Mouse (Mus musculus): ENCODE data around the gene Hist1h4c. TPM values are rescaled to one million over a fixed set of nuclear protein-coding genes. Genes with fewer than 3 reads are reported as not detected.
"Not testable (repeated sequence)": the region's sequence is repeated elsewhere in the genome, so short reads cannot be mapped to it uniquely, and the experiment has no call there.

The Hist1h4c gene
- polyA plus RNA-seq, 1 experiment from 2014 or later = 4.2 TPM

DNA sequence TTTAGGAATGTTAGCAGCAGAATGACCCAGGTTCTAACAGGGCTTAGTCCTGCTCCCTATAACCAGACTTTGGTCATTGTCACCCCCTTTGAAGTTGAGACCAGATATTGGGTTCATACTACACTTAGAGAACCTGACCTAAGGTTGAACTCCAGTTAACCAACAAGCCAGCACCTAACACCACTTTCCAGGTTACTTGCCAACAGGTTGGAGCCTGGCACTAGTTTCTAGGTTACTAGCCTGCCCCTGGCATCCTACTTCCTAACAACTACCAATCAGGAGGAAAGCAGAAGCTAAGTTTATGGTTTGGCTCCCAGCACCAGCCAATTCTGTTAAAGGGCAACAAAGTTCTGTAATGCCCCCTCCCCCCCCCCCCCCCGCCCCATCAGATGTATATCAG lies 27.0 kb upstream of the Hist1h4c start:
- Histone ChIP-seq H3K4me1 (no peaks in the 10 kb centered on the region), H3K36me3 (no peaks in the 10 kb centered on the region), H3K27ac (replicated peaks) (no peak overlapping the region), H3K9ac (no peak overlapping the region), H3K27me3 (no peaks in the 10 kb centered on the region), H3K4me3 (replicated peaks) (no peak overlapping the region), H3K9me3 (replicated peaks) (no peaks in the 10 kb centered on the region), H3K4me2 (replicated peaks) (no peak overlapping the region)
- WGBS = no CpG with 5 or more reads among the region's 1 CpGs
- ATAC-seq (ENCODE audit: insufficient number of reproducible peaks, low FRiP score, low TSS enrichment, low read depth) = no peak

DNA sequence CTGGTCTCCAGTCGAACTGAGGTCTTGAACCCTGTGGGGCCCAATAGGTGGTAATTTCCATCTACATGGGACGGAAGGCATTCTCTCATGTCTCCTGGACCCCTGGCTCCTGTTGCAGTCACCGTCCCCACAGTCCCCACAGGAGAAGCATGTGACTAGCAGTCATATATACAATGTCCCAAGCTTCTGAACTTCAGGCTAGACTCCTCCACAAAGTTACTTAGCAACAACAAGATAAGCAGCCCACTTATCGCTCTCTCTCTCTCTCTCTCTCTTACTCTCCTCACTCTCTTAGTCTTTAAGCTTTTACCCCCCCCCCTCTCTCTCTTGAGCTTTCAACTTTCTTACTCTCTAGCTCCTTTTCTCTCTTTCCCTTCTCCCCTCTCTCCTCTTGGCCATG lies 26.0 kb upstream of the Hist1h4c start:
- no peak overlapping the region for H3K9ac ChIP-seq
- H3K36me3 ChIP-seq = no peaks in the 10 kb centered on the region
- WGBS = 92% methylated on average over 4 of the region's 4 CpGs
- H3K4me3 ChIP-seq (replicated peaks) = no peak overlapping the region
- no peak for ATAC-seq (ENCODE audit: insufficient number of reproducible peaks, low FRiP score, low TSS enrichment, low read depth)
- H3K27me3 ChIP-seq = no peaks in the 10 kb centered on the region
- H3K4me2 ChIP-seq (replicated peaks) = no peak overlapping the region
- no peaks in the 10 kb centered on the region for H3K4me1 ChIP-seq
- H3K27ac ChIP-seq (replicated peaks) = no peak overlapping the region
- H3K9me3 ChIP-seq (replicated peaks) = no peaks in the 10 kb centered on the region

- WGBS = 8% methylated on average over 2 of the region's 2 CpGs
- H3K27me3 ChIP-seq; H3K9ac ChIP-seq; H3K36me3 ChIP-seq; ATAC-seq (ENCODE audit: insufficient number of reproducible peaks, low FRiP score, low TSS enrichment, low read depth); H3K4me1 ChIP-seq; H3K27ac ChIP-seq (replicated peaks); H3K4me3 ChIP-seq (replicated peaks); H3K9me3 ChIP-seq (replicated peaks); H3K4me2 ChIP-seq (replicated peaks): not testable (repeated sequence)
These were observed 19.5 kb upstream of the Hist1h4c start for GRCm38 (mm10) chr13:23717593-23718245.

GRCm38 (mm10) chr13:23717176-23717575 lies 18.9 kb upstream of the Hist1h4c start:
- no peak for ATAC-seq (ENCODE audit: insufficient number of reproducible peaks, low FRiP score, low TSS enrichment, low read depth)
- WGBS = 56% methylated on average over 11 of the region's 11 CpGs
- Histone ChIP-seq H3K9ac (no peak overlapping the region), H3K4me1 (no peaks in the 10 kb centered on the region), H3K36me3 (no peaks in the 10 kb centered on the region), H3K9me3 (replicated peaks) (no peaks in the 10 kb centered on the region), H3K27me3 (no peaks in the 10 kb centered on the region), H3K4me3 (replicated peaks) (no peak overlapping the region), H3K27ac (replicated peaks) (no peak overlapping the region), H3K4me2 (replicated peaks) (no peak overlapping the region)

DNA sequence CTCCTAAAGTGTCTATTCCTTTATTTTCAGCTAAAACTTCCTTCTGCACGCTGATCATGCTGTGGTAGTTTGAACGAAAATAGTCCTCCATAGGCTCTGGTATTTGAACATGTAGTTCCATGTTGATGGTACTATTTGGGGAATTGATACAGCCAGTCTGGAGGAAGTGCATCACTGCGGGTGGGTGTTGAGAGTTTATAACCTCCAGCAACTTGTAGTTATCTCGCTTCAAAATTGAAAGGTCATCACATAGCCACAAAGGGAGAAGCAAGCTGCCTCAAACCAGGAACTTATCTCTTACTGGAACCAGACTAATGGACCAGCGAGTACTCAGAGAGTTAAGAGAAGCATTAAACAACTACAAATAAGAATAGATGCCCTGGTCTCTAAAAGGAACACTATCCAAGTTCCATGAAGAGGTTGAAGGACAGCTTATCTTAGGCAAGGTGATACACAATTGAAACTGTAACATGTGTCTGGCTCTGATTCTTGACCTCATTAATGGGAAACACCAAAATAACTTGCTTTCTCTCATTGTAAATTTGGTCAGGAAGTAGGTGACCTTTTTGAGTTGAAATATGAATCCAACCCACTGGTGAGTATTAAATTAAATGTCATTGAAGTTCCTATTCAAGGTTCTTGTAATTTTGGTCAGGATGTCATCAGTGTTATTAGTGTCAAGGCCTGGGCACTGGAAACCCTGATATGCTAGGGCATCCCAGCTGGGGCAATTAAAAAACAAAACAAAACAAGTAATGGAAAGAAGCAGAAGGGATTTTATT lies 18.2 kb upstream of the Hist1h4c start:
- ATAC-seq (ENCODE audit: insufficient number of reproducible peaks, low FRiP score, low TSS enrichment, low read depth) = no peak
- no peak overlapping the region for H3K4me3 ChIP-seq (replicated peaks)
- 85% methylated on average over 5 of the region's 5 CpGs for WGBS
- no peaks in the 10 kb centered on the region for H3K4me1 ChIP-seq
- H3K9me3 ChIP-seq (replicated peaks) = no peaks in the 10 kb centered on the region
- no peak overlapping the region for H3K9ac ChIP-seq
- H3K4me2 ChIP-seq (replicated peaks) = no peak overlapping the region
- H3K27me3 ChIP-seq = no peaks in the 10 kb centered on the region
- no peaks in the 10 kb centered on the region for H3K36me3 ChIP-seq
- H3K27ac ChIP-seq (replicated peaks) = no peak overlapping the region

- H3K27me3 ChIP-seq = no peaks in the 10 kb centered on the region
- peak within 1 kb of the TSS; percentile 47 for H3K4me3 ChIP-seq (replicated peaks)
- H3K4me1 ChIP-seq = peaks cover 11% of the 10 kb centered on the region; the same call in 1 of the 2 replicates
- peak within 1 kb of the TSS; percentile 33 for H3K9ac ChIP-seq
- peak within 1 kb of the TSS; percentile 76 for H3K4me2 ChIP-seq (replicated peaks)
- no peak within 1 kb of the TSS for H3K27ac ChIP-seq (replicated peaks)
- no peak for ATAC-seq (ENCODE audit: insufficient number of reproducible peaks, low FRiP score, low TSS enrichment, low read depth)
- H3K9me3 ChIP-seq (replicated peaks) = no peaks in the 10 kb centered on the region
- H3K36me3 ChIP-seq = no peaks in the 10 kb centered on the region
- WGBS = 3% methylated on average over 17 of the region's 17 CpGs
These were observed 12.3 kb upstream of the Hist1h4c start, which contains the start of gene Hfe for GRCm38 (mm10) chr13:23710374-23711089. TSS of gene Hfe (minus strand) at chr13:23710854.

GRCm38 (mm10) chr13:23709714-23710373 lies 11.6 kb upstream of the Hist1h4c start:
- 13% methylated on average over 15 of the region's 15 CpGs for WGBS
- H3K4me1 ChIP-seq = peaks cover 11% of the 10 kb centered on the region; the same call in 1 of the 2 replicates
- ATAC-seq (ENCODE audit: insufficient number of reproducible peaks, low FRiP score, low TSS enrichment, low read depth) = no peak
- H3K9ac ChIP-seq = peak overlapping the region; percentile 33
- no peaks in the 10 kb centered on the region for H3K36me3 ChIP-seq
- no peak overlapping the region for H3K27ac ChIP-seq (replicated peaks)
- no peaks in the 10 kb centered on the region for H3K9me3 ChIP-seq (replicated peaks)
- H3K4me3 ChIP-seq (replicated peaks) = peak overlapping the region; percentile 47
- H3K27me3 ChIP-seq = no peaks in the 10 kb centered on the region
- H3K4me2 ChIP-seq (replicated peaks) = peak overlapping the region; percentile 76

- Histone ChIP-seq H3K9ac (no peak overlapping the region), H3K36me3 (no peaks in the 10 kb centered on the region), H3K4me1 (peaks cover 11% of the 10 kb centered on the region; the same call in 1 of the 2 replicates), H3K9me3 (replicated peaks) (no peaks in the 10 kb centered on the region), H3K27me3 (no peaks in the 10 kb centered on the region), H3K4me2 (replicated peaks) (no peak overlapping the region), H3K27ac (replicated peaks) (no peak overlapping the region), H3K4me3 (replicated peaks) (no peak overlapping the region)
- WGBS = 61% methylated on average over 4 of the region's 4 CpGs
- ATAC-seq (ENCODE audit: insufficient number of reproducible peaks, low FRiP score, low TSS enrichment, low read depth) = no peak
These were observed 10.4 kb upstream of the Hist1h4c start for GRCm38 (mm10) chr13:23708654-23709053.

GRCm38 (mm10) chr13:23708041-23708440 lies 9.8 kb upstream of the Hist1h4c start:
- no peak for ATAC-seq (ENCODE audit: insufficient number of reproducible peaks, low FRiP score, low TSS enrichment, low read depth)

GRCm38 (mm10) chr13:23706771-23707170 lies 8.5 kb upstream of the Hist1h4c start:
- peaks cover 11% of the 10 kb centered on the region; the same call in 1 of the 2 replicates for H3K4me1 ChIP-seq
- ATAC-seq (ENCODE audit: insufficient number of reproducible peaks, low FRiP score, low TSS enrichment, low read depth) = no peak
- H3K9ac ChIP-seq = no peak overlapping the region
- H3K9me3 ChIP-seq (replicated peaks) = no peaks in the 10 kb centered on the region
- H3K27ac ChIP-seq (replicated peaks) = no peak overlapping the region
- H3K36me3 ChIP-seq = no peaks in the 10 kb centered on the region
- no peaks in the 10 kb centered on the region for H3K27me3 ChIP-seq
- WGBS = 93% methylated on average over 12 of the region's 12 CpGs
- H3K4me3 ChIP-seq (replicated peaks) = no peak overlapping the region
- no peak overlapping the region for H3K4me2 ChIP-seq (replicated peaks)

More at GRCm38 (mm10) chr13:23708041-23708440, 9.8 kb upstream of the Hist1h4c start:
- Histone ChIP-seq H3K36me3 (no peaks in the 10 kb centered on the region), H3K27me3 (no peaks in the 10 kb centered on the region), H3K9ac (no peak overlapping the region), H3K4me2 (replicated peaks) (no peak overlapping the region), H3K4me1 (peaks cover 11% of the 10 kb centered on the region; the same call in 1 of the 2 replicates), H3K27ac (replicated peaks) (no peak overlapping the region), H3K9me3 (replicated peaks) (no peaks in the 10 kb centered on the region), H3K4me3 (replicated peaks) (no peak overlapping the region)
- WGBS = 76% methylated on average over 4 of the region's 4 CpGs
